Mouse (Mus musculus): ENCODE measurements at regions not wholly inside any gene's neighbourhood (a gene's known extent, or its start where the extent isn't known, plus 50 kb on each side); places are given as distances from the start of the nearest gene placed in this dataset.

GRCm38 (mm10) chr13:85570886-85571527 is 282.1 kb upstream of the Rasa1 start:
- DNase-seq (ENCODE audit: low spot score): no peak

DNA sequence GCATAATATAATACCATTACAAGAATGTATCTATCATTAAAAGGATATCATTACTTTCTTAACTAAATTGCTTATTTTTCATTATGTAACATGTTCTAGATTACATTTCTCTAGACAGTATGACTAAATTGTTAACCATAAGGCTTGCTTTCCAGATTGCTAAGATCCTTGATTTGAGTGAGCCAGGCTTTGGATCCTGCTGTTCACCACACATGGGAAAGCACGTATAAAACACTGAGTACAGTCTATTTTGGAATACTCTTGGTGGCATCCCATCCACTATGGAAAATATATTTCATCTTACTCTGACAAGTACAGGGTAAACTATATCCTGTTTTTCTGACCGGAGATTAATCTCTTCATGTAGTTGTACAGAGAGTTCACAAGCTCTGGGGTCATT is 268.9 kb upstream of the Rasa1 start:
- no peak for DNase-seq (ENCODE audit: low spot score)

GRCm38 (mm10) chr13:85556101-85556853 is 267.3 kb upstream of the Rasa1 start:
- peak; percentile 70 for DNase-seq (ENCODE audit: low spot score)

DNA sequence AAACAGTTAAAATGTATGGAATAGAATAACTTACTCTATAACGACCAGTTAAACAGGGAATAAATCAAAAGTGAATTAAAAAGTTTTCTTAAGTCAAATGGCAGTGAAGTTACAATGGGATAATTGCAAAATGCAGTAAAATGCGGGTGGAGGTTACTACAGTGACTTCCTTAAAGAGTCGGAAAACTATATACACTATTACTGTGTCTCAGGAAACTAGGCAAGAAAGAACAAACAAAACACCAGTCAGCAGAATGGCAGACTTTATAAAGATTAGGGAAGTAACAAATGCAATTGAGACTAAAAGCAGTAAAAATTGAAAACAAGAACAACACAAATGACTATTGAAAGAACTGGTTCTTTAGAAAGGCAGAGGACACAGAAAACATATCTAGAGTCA is 264.1 kb upstream of the Rasa1 start:
- DNase-seq (ENCODE audit: low spot score): no peak

- no peak for DNase-seq (ENCODE audit: low spot score)
Observed at GRCm38 (mm10) chr13:85509671-85510070, 220.7 kb upstream of the Rasa1 start.

DNA sequence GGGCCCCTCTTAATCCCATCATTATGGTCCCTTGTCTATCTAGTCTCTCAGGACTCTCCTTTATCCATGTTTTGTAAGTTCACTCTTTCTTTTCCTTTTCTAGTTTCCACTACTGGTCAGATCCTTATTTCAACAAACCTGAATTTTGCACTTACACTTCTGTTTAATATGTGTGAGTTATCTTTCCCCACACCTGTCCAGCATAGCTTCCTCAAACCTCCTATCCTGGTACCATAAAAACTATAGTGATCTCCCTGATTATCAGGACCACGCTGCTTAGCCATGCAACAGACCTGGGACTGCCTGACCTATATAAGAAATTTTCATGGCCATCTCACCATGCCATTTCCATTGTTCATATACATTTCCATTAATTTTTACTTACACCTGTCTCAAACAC is 219.6 kb upstream of the Rasa1 start:
- DNase-seq (ENCODE audit: low spot score): no peak

DNA sequence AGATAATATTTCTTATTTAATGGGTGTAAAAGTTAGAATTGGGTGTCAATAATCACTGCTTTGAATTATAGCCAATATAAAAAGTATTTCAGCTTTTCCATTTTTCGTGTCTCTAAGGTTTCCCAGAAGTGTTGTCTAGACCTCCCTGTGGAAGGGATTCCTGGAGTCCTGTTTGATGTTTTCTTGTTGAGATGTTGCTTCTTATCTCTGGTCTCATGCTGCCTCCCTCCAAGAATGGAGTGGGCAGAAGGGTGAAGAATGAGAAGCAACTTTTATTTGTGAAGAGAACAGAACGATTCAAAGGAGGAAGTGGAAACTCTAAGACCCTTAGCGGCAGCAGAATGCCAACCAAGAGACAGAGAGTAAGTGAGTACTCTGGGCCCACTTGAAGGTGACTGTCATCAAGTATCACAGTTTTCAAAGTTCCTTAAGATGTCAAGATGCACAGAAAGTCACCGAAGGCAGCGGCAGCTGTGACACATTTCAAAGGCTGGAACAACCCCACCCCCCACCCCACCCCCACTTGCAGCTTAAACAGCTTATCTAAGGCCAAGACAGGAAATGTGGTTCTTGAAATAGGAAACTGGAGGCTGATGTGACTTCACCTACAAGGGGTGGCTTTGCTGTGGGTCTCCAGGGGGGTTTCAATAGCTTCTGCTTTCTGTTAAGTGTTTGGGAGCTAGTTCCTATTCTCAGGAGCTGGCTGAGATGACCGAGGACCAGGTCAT is 218.6 kb upstream of the Rasa1 start:
- no peak for DNase-seq (ENCODE audit: low spot score)

DNA sequence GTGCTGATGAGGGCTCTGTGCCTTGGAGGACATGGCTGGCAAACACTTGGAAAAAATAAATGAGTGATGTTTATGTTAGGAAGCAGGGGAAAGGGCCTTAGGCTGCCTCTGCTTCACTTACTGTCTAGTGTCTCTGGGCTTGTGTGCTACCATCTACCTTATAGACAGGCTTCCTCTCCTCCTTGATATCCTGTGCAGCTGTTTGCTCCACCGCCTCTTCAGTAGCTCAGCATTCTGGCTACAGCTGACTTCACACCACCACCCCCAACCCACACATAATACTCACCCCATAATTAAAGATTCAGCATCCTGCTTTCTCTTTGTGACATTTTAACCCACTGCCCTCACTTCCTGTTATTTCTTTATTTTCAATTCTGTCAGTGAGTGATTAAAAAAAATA is 217.9 kb upstream of the Rasa1 start:
- DNase-seq (ENCODE audit: low spot score): no peak

- DNase-seq (ENCODE audit: low spot score): no peak
Observed at GRCm38 (mm10) chr13:85506030-85506429, 217.1 kb upstream of the Rasa1 start.

DNA sequence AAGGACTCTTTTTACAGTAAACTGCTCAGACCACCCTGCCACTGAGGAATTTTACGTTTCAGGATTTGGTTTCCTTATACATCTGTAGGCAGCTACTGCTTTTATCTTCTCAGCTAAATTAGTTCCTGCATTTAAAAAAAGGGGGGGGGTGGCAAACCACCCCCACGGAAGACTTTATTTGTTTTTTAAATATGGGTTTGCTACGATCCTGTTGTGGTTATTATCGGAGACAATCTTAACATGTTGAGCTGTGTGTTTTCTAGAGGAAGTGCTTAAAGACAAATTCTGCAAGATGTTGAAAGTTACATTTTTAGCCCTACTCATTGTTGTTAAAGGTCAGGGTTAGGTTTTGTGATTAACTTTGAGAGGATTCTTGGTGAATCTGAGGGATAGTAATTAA is 216.1 kb upstream of the Rasa1 start:
- DNase-seq (ENCODE audit: low spot score): no peak

DNA sequence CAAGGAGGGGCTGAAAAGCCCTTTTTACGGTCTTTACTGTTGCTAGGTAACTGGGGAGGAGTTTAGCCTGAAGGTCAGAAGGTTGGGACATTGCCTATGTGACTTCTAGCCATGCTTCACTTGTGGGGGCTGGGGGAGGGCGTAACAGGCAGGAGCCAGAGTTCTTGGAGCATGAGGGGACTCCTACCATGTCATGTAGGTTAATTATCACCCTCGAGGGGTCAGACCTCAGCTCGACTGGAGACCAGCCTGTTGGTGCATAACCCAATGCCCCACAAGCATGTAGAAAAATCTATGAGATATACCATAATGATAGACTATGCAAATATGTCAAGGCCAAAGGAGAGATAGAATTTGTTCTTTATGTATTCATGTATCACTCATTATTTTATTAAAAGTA is 215.1 kb upstream of the Rasa1 start:
- no peak for DNase-seq (ENCODE audit: low spot score)

DNA sequence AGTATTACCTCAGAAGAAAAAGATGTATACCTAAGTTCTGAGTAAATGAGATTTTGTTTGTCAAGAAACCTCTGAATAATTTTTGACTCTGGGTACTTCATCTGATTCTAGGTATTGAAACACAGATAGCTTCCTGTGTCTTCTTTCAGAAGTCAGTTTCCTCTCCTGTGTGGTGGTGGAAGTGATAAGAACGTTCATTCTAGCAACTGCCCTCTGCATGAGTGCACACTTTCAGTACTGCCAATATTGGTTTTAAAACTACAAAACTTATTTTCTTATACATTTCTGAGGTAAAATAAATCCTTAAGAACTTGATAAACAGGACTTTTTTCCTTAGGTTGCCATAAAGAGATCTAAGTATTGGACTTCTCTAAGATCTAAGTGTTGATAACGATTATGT is 209.8 kb upstream of the Rasa1 start:
- DNase-seq (ENCODE audit: low spot score): no peak

DNA sequence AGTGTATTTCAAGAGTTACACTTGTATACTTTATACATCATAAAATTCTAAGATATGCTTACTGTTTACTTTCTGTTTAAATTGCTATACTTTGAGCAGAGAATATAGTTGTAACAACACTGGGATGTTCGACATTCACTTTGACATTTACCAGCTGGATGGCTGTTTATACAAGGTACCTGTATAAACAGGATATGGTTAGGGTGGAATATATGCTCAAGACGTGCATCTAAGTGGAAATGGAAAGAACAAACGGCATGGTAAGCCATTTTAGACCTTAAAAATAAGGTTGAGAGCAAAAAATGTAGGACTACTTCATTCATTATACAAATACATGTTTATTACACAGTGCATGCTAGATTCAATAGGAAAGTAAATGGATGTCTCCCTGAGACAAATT is 195.9 kb upstream of the Rasa1 start:
- no peak for DNase-seq (ENCODE audit: low spot score)

GRCm38 (mm10) chr13:85483348-85483747 is 194.4 kb upstream of the Rasa1 start:
- no peak for DNase-seq (ENCODE audit: low spot score)

DNA sequence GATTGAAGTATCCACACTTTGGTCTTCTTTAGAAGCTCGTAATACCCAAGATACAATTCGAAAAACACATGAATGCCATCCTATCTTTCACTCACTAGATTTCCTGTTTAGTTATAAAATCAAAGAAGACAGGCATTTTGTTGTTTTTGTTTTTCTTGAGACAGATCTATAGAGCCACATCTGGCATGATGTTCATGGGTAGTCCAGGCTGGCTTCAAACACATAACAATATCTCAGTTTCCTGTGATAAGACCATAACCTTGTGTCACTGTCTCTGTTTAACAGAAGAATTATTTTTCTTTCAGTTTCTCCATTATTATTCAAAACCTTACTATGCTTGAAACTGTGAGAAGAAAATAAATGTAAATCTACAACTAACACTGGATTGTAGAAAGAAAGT is 190.5 kb upstream of the Rasa1 start:
- no peak for DNase-seq (ENCODE audit: low spot score)

DNA sequence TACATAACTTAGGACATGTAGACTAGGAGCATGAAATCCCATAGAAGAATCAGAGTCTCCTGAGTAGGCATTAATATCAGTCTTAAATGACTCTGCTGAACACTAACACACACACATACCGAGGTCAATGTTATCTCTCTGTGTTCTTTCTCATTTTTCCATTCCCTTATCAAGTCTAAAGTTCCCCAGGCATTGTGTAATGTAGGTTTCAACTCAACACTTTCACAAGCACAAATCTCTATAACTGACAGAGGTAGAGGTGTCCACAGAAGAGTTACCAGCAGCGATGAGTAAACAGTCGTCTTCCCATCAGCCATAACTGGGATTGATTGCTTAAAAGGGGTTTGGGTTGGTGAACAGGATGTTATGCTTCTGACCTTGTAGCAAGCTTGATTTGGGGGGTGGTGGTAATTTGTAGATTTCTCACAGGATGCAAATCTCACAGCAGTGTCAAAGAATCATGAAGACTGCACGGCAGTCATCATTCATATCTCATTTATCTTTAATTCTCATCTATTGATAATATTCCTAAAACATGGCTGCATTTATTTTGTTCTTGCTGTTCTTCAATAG is 187.4 kb upstream of the Rasa1 start:
- DNase-seq (ENCODE audit: low spot score): no peak

DNA sequence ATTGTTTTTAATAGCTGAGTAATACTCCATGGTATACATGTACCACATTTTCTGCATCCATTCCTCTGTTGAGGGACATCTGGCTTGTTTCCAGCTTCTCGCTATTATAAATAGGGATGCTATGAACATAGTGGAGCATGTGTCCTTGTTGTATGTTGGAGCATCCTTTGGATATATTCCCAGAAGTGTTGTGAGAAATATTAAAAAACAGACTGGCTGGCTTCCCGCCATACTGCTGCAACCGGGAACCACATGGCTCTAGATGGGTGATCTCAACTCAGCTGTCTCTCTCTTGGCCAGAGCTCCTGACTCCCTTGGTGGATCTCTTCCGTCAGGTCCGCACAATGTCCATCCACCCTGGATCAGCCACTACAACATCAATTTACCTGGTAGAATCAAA is 182.4 kb upstream of the Rasa1 start:
- no peak for DNase-seq (ENCODE audit: low spot score)

DNA sequence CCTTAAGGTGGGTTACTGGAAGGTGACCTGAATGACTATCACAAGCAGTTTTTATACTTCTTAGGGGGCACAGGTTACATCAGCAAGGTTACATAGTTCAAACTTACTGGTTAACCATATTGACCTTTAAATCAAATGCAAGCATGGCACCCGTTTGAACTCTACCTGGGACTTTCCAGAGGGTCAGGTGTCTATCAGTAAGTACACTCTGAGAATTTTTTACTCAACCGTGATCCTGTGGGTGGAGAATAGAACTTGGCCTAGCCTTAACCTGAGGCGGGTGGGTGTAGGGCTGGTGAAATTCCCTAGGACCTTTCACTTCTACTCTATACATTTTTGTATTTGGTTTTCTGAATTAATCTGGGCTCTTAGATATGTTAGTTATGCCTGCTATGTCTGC is 170.5 kb upstream of the Rasa1 start:
- DNase-seq (ENCODE audit: low spot score): no peak

GRCm38 (mm10) chr13:85458611-85459010 is 169.7 kb upstream of the Rasa1 start:
- DNase-seq (ENCODE audit: low spot score): no peak

GRCm38 (mm10) chr13:85439581-85439980 is 150.7 kb upstream of the Rasa1 start:
- no peak for DNase-seq (ENCODE audit: low spot score)

DNA sequence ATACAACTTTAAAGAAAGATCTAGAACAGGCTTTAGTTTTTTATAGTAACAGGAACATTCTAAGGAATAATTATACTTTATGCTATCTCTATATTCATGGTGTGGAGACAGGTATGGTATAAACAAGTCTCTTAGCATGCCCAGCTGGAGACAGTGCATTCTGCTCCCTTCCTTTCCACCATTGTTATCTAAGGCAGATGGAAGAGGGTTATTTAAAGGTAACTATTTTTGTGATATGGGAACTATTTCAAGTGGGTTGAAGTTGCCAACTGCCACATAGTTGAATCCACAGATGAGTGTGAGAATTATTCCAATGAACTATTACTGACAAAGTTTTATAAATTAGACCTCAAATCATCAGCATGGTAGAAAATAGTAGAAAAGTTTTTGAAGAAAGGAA is 148.9 kb upstream of the Rasa1 start:
- no peak for DNase-seq (ENCODE audit: low spot score)

GRCm38 (mm10) chr13:85437009-85437408 is 148.1 kb upstream of the Rasa1 start:
- DNase-seq (ENCODE audit: low spot score): no peak

GRCm38 (mm10) chr13:85436254-85436653 is 147.3 kb upstream of the Rasa1 start:
- DNase-seq (ENCODE audit: low spot score): no peak
